6 mouse cellular contexts compared by ENCODE assay signal in genomic region chr14:52769450-52769849, GRCm38 (mm10).
A peak's percentile ranks its signal among the peaks of the same experiment; 100 is the strongest.
DNase-seq lines count a peak whose midpoint lies in the region; ATAC-seq and TF ChIP-seq lines count a peak whose summit lies in the region.
"Not testable (repeated sequence)": the region's sequence is repeated elsewhere in the genome, so short reads cannot be mapped to it uniquely, and the experiment has no call there.

No protein-coding gene starts in this region.

- H3K4me1 ChIP-seq in E14TG2a.4 (replicated peaks; ENCODE audit: low read depth, low read length); thymus, adult 2 months (replicated peaks; ENCODE audit: control insufficient read depth, insufficient read depth, low read length): not testable (repeated sequence)

- not testable (repeated sequence) for H3K27ac ChIP-seq in thymus, adult 2 months (ENCODE audit: control insufficient read depth, insufficient read depth, low read length)

- DNase-seq in ZHBTc4 (ENCODE audit: low read depth, low spot score), result peak; percentile 39
- DNase-seq in thymus, adult 2 months, result peak; percentile 41
- peak; percentile 46 for DNase-seq in thymus, postnatal 25 days

- not testable (repeated sequence) for TF ChIP-seq POLR2A in thymus, adult 2 months (IDR thresholded peaks at IDR 0.05; ENCODE audit: control insufficient read depth, extremely low read depth, insufficient read depth, low read length, poor library complexity)

- peak; percentile 60 to 75; a peak in 3 of 4 replicates for ATAC-seq in hematopoietic stem cell, adult 5-6 weeks (replicated peaks in 1 of 2; ENCODE audit: insufficient read depth in 1 of 2, low FRiP score in 2 of 2, low TSS enrichment in 1 of 2, low read depth in 1 of 2, poor library complexity in 2 of 2, severe bottlenecking in 2 of 2)
- peak; percentile 79 for ATAC-seq in megakaryocyte progenitor cell, adult 5-6 weeks (replicated peaks; ENCODE audit: poor library complexity)

- TF ChIP-seq CTCF in E14TG2a.4 (conservative IDR thresholded peaks at IDR 0.05; ENCODE audit: low read length), result peak; percentile 24
- not testable (repeated sequence) for TF ChIP-seq CTCF in thymus, adult 2 months (IDR thresholded peaks at IDR 0.05; ENCODE audit: borderline replicate concordance, control insufficient read depth, extremely low read depth, insufficient read depth, low read length, poor library complexity)

- H3K27me3 ChIP-seq in E14TG2a.4 (ENCODE audit: insufficient read depth, low read length); thymus, adult 2 months (ENCODE audit: control insufficient read depth, insufficient read depth, low read length): not testable (repeated sequence)

- WGBS in thymus, adult 2 months, result 75% methylated on average over 1 of the region's 1 CpGs

- H3K4me3 ChIP-seq in E14TG2a.4 (replicated peaks; ENCODE audit: low read length); thymus, adult 2 months (ENCODE audit: control insufficient read depth, insufficient read depth, low read length): not testable (repeated sequence)

- not testable (repeated sequence) for H3K9me3 ChIP-seq in E14TG2a.4 (ENCODE audit: low read length)

- H3K36me3 ChIP-seq in E14TG2a.4 (ENCODE audit: insufficient read depth, low read length); thymus, adult 2 months (ENCODE audit: control insufficient read depth, insufficient read depth, low read length): not testable (repeated sequence)
